Mouse (Mus musculus): Measurements from ENCODE around the gene Irf3.

The Irf3 gene

GRCm38 (mm10) chr7:44974383-44975116 lies 22.9 kb upstream of the Irf3 start, which contains the start of gene Cpt1c:
Gene Cpt1c, minus strand, starts transcription at chr7:44974851.
- peak; percentile 85 for DNase-seq (ENCODE audit: extremely low spot score)

- no peak for DNase-seq (ENCODE audit: extremely low spot score)
These were observed 22.4 kb upstream of the Irf3 start for GRCm38 (mm10) chr7:44975117-44975419.

- DNase-seq (ENCODE audit: extremely low spot score), result no peak
These were observed 19.1 kb upstream of the Irf3 start for GRCm38 (mm10) chr7:44978300-44978699.

GRCm38 (mm10) chr7:44981539-44981938 lies 15.9 kb upstream of the Irf3 start:
- DNase-seq (ENCODE audit: extremely low spot score), result no peak

GRCm38 (mm10) chr7:44983085-44983484 lies 14.4 kb upstream of the Irf3 start:
- peak; percentile 84 for DNase-seq (ENCODE audit: extremely low spot score)

GRCm38 (mm10) chr7:44983944-44984832 lies 13.3 kb upstream of the Irf3 start:
- DNase-seq (ENCODE audit: extremely low spot score), result no peak

- DNase-seq (ENCODE audit: extremely low spot score), result no peak
These were observed 12.6 kb upstream of the Irf3 start for GRCm38 (mm10) chr7:44984833-44985164.

- peak; percentile 93 for DNase-seq (ENCODE audit: extremely low spot score)
These were observed 11.8 kb upstream of the Irf3 start for GRCm38 (mm10) chr7:44985595-44986191.

GRCm38 (mm10) chr7:44986192-44986878 lies 11.1 kb upstream of the Irf3 start, which contains the start of gene Prmt1:
Gene Prmt1, minus strand, starts transcription at chr7:44986568.
- peak; percentile 98 for DNase-seq (ENCODE audit: extremely low spot score)

GRCm38 (mm10) chr7:44986879-44987718 lies 10.3 kb upstream of the Irf3 start:
- no peak for DNase-seq (ENCODE audit: extremely low spot score)

- no peak for DNase-seq (ENCODE audit: extremely low spot score)
These were observed 776 bp upstream of the Irf3 start for GRCm38 (mm10) chr7:44996672-44997071.

- no peak for DNase-seq (ENCODE audit: extremely low spot score)
These were observed 536 bp downstream of the Irf3 start for GRCm38 (mm10) chr7:44997940-44998428.

- peak; percentile 50 for DNase-seq (ENCODE audit: extremely low spot score)
These were observed 1.1 kb downstream of the Irf3 start, which contains the start of gene Bcl2l12 for GRCm38 (mm10) chr7:44998501-44998955. Gene Bcl2l12, minus strand, starts transcription at chr7:44998712.

- DNase-seq (ENCODE audit: extremely low spot score), result no peak
These were observed 2.3 kb downstream of the Irf3 start for GRCm38 (mm10) chr7:44999753-45000152.

GRCm38 (mm10) chr7:45000539-45001114 lies 3.2 kb downstream of the Irf3 start:
- DNase-seq (ENCODE audit: extremely low spot score), result no peak

GRCm38 (mm10) chr7:45002440-45002839 lies 5.0 kb downstream of the Irf3 start:
- no peak for DNase-seq (ENCODE audit: extremely low spot score)

- DNase-seq (ENCODE audit: extremely low spot score), result no peak
These were observed 7.1 kb downstream of the Irf3 start for GRCm38 (mm10) chr7:45004546-45004945.

- DNase-seq (ENCODE audit: extremely low spot score), result no peak
These were observed 8.0 kb downstream of the Irf3 start for GRCm38 (mm10) chr7:45005321-45005992.

GRCm38 (mm10) chr7:45006503-45006902 lies 9.1 kb downstream of the Irf3 start:
- DNase-seq (ENCODE audit: extremely low spot score), result no peak

- DNase-seq (ENCODE audit: extremely low spot score), result no peak
These were observed 9.7 kb downstream of the Irf3 start for GRCm38 (mm10) chr7:45007141-45007540.
